Mouse (Mus musculus): ENCODE measurements around the gene Mgea5.

DNA sequence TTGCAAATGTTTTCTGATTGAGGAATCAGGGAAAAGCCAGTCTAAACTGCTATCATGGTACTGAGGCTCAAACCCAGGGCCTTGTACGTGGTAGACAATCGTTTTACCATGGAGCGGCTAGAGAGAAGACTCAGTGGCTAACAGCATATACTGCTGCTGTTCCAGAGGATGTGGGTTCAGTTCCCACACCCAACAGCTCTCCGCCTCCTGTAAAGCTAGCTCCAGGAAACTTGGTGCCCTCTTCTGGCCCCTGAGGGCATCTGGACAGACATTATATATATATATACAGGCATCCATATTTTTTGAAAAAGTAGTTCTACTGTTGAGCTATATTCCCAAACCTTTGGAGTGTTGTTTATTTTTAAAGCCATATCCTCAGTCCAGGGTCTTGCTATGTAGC lies 24.1 kb upstream of the Mgea5 start:
- TF ChIP-seq POLR2A (IDR thresholded peaks at IDR 0.05; ENCODE audit: low read depth, low read length) (no peak), CTCF (conservative IDR thresholded peaks at IDR 0.05; ENCODE audit: insufficient read depth, insufficient read length, low read depth, low read length) (no peak)
